Mouse (Mus musculus): ENCODE results near the gene Zfr. TPM values are rescaled to one million over a fixed set of nuclear protein-coding genes. Genes with fewer than 3 reads are reported as not detected.
A peak's percentile ranks its signal among the peaks of the same experiment; 100 is the strongest.
"Not testable (repeated sequence)": the region's sequence is repeated elsewhere in the genome, so short reads cannot be mapped to it uniquely, and the experiment has no call there.

Gene Zfr
- total RNA-seq, 2 experiments from 2014 or later: 68.3 to 69.8 TPM

DNA sequence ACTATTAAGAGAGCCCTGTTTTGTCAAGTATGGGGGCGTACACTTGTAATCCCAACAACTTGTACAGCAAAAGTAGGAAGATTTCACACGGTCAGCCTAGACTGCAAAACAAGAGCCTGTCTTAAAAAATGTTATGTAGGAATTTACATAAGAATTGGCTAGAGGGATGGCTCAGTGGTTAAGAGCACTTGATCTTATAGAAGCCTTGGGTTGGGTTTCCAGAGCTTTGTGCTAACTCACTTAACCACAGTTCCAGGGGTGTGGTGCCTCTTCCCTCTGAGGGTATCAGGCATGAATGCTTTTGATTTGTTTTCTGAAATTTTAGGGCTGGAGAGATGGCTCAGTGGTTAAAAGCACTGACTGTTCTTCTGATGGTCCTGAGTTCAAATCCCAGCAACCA lies 29.8 kb downstream of the Zfr start:
- Histone ChIP-seq H3K27ac (no peak overlapping the region), H3K4me3 (no peak overlapping the region)
- no peak for DNase-seq
- intact Hi-C loops (cut with DNase I): no loop called here
- no peak for TF ChIP-seq CTCF (IDR thresholded peaks at IDR 0.05)

DNA sequence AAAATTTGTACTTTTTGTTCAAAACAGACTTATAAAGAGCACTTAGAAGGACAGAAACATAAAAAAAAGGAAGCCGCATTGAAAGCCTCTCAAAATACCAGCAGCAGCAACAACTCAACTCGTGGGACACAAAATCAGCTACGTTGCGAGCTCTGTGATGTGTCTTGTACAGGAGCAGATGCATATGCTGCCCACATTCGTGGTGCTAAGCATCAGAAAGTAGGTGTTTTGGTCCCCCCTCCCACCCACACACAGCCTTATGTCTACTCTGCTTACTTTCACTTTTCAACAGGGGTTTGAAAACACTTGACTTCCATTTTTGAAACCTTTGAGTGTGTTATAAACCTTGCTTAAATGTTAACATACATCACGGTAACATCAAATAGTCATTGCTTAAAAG lies 31.9 kb downstream of the Zfr start:
- intact Hi-C loops (cut with DNase I): no loop called here
- no peak overlapping the region for H3K27ac ChIP-seq
- H3K4me3 ChIP-seq: no peak overlapping the region
- no peak for TF ChIP-seq CTCF (IDR thresholded peaks at IDR 0.05)
- DNase-seq: no peak

DNA sequence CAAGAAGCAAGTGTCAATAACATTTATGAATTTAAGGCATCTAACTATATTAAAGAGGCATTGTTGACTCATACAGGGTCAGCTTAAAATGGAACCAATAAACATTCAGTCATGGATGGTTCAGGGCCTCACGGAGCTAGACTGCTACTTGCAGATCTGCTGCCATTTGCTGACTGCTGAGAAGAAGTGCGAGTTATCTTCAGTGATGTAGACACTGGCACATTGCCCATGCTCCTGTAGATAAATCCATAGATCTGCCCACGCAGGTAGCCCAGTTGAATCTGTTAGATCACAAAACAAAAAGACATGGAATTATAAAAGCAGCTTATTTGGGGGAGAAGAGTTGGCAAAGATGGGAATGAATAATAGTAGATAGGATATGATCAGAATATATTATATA lies 36.1 kb downstream of the Zfr start:
- no peak for TF ChIP-seq CTCF (IDR thresholded peaks at IDR 0.05)
- Histone ChIP-seq H3K27ac (no peak overlapping the region), H3K4me3 (no peak overlapping the region)
- DNase-seq: no peak
- intact Hi-C loops (cut with DNase I): no loop called here

DNA sequence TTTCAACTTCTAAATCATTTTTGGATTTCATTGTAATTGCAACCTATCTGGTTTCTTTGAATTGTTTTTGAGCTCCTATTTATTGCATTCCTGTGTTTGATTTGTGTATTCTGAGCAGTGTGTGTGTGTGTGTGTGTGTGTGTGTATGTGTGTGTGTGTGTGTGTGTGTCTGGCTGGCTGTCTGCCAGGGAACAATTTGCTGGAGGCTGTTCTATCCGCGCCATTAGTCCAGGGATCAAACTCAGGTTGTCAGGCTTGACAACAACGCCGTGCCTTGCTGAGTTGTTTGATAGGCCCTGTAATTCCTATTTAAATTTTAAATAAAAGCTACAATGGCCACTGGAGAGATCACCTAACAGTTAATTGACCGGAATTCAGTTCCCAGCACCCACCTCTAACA lies 60.5 kb downstream of the Zfr start:
- no peak for TF ChIP-seq CTCF (IDR thresholded peaks at IDR 0.05)
- H3K4me3 ChIP-seq: no peak overlapping the region
- DNase-seq: no peak
- H3K27ac ChIP-seq: no peak overlapping the region
- intact Hi-C loops (cut with DNase I): no loop called here

DNA sequence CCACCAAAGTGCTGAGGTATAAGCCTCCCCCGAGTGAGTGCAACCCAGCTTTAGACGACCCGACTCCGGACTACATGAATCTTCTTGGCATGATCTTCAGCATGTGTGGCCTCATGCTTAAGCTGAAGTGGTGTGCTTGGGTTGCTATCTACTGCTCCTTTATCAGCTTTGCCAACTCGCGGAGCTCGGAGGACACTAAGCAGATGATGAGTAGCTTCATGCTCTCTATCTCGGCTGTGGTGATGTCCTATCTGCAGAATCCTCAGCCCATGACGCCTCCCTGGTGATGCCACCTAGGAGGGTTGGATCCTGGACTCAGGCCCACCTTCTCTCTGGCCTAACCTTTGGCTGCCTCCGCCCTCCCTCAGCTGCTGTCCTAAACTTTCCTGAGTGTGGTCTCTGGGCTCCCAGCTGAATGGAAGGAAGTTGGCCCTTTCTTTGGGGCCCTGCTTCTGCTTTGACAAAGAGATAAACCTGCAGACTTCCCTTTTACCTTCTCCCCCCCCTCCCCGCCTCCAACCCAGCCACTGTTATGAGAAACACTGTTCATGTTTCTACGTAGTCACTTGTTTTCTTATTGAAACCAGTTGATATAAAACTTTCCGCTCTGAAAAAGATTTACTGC lies 63.7 kb downstream of the Zfr start:
- DNase-seq; H3K4me3 ChIP-seq; intact Hi-C loops (cut with DNase I); H3K27ac ChIP-seq: not testable (repeated sequence)

DNA sequence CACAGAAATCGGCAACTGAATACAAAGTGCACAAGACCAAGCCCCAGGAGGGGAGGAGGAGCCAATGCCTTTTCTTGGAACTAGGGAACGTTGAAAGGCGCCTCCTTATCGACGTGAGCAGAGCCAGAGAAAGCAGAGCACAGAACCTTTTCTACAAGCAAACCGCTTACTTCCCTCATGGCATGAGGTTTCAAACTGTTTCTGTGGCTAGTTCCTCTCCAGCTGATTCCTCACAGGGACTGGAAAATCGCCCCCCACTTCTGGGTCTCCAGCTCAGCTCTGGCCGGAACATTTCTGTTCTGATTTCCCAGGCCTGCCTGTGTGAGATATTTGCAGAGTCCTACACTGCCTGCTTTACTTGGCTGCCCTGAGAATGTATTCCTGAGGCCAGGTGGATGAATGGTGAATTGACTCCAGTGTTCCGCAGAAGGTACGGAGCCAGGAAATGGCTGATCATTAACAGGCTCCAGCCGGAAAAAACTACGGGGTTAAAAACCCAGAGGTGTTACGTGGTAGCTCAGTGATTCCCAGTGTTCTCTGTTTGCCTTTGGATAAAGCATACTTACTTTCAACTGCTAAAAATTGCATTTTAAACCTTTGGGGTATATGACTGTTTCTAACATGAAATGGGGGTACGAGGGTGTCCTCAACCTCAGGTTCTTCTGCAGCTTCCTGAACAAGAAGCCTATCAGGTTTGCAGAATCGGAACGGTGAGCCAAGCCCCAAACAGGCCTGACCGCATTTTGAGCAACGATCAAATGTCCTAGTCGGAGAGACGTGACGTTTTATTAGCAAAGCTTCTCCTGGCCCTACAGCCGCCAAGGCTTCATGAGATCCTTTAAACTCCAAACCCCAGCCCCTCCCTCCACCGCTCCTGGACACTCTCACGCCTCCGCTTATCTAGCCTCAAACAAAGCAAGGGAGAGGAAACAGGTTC lies 76.5 kb downstream of the Zfr start:
- Histone ChIP-seq H3K4me3 (peak overlapping the region; percentile 23), H3K27ac (peak overlapping the region; percentile 35; the same call in 1 of the 2 replicates)
- TF ChIP-seq CTCF (IDR thresholded peaks at IDR 0.05): no peak
- DNase-seq: peak; percentile 22
- intact Hi-C loops (cut with DNase I): loop anchor here (10.0 kb wide), 1 partner anchor 381 kb away; no protein-coding TSS in a partner anchor

DNA sequence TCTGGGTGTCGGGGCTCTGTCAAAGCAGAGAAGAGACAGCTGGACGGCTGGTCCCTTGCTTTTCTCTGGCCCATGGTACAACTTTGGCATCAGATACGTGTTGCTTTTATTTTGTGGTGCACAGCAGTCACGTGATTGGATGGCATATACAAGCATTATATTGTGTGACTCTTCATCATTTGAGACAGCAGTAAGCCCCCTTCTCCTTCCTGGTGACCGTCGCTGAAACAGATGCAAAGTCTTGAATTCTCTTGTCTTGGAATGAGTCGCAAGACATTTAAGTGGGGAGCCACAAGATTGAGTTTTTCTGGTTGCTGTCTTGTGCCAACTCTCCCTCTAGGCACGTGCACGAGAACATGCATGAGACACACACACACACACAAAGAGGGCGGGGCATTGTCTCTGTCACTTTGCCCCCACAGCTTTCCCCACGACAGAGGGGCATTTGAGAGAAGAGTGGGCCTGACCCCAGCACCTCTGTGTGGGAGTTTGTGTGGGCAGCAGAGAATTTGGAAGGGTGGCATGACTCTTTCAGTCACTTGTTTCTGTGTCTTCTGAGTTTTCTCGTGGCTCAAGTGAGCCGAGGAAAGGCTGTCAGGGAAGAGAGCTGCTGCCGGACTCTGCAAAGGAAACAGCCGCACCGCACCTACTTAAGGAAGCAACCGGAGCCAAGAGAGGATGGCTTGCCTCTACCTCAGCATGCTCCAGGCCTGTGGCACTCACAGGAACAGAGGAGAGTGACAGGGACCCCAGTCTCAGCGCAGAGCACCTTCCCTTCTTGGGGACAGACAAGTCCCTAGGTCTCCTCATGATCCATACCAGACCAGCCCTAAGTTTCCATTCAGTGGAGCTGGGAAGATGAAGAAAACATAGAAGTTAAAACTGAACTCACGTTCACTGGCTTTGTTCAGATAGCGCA lies 77.4 kb downstream of the Zfr start:
- H3K27ac ChIP-seq: no peak overlapping the region

DNA sequence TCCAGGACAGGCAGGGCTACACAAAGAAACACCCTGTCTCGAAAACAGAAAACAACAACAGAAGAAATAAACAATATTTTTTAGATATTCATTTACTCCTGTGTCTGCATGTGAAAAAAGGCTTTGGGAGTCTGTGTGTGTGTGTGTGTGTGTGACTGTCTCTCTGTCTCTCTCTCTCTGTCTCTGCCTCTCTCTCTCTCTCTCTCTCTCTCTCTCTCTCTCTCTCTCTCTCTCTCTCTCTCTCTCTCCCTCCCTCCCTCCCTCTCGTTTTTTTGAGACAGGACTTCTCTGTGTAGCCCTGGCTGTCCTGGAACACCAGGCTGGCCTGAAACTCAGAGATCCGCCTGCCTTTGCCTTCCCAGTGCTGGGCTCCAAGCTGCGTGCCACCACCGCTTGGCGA lies 78.3 kb downstream of the Zfr start:
- no peak for TF ChIP-seq CTCF (IDR thresholded peaks at IDR 0.05)
- no peak for DNase-seq
- Histone ChIP-seq H3K27ac (no peak overlapping the region), H3K4me3 (no peak overlapping the region)
- intact Hi-C loops (cut with DNase I): loop anchor here (1.0 to 10.0 kb wide), 3 partner anchors 51 to 379 kb away; no protein-coding TSS in a partner anchor

More for the DNA sequence above, 77.4 kb downstream of the Zfr start:
- no peak for DNase-seq
- intact Hi-C loops (cut with DNase I): loop anchor here (10.0 kb wide), 1 partner anchor 380 kb away; no protein-coding TSS in a partner anchor
- peak overlapping the region; percentile 24 for H3K4me3 ChIP-seq
- TF ChIP-seq CTCF (IDR thresholded peaks at IDR 0.05): no peak

DNA sequence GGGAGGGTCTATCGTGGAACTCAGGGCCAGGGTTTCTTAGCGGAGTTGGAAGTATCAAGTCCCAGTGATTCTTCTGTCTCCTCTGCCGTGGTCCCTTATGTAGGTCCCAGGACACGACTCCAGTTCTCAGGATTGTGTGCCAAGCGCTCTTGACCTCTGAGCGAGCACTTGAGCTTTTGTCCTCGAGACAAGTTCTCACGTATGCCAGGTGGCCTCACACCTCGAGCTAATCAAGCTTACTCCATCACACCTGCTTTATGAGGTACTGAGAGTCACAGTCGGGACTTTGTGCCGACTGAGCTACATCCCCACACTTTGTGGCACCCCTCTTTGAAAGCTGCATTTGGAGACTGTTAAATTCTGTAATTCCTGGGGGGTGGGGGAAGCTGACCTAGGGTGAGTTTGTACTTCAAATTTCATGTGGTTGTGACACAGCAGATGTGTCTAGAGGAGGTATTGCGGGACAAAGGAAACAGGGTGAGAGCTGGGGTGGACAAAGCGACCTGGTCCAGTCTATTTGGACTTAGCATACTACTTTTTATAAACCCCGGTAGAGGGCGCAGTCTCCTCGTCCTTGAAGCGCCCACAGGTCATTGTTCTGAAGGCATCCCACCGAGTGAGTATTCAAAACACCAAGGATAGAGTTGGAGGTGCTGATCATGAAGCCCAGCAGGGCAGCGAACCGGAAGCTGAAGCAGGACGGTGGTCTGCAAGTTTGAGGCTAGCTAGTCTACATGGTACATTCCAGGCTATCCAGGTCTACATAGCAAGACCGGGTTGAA lies 79.0 kb downstream of the Zfr start:
- Histone ChIP-seq H3K27ac (no peak overlapping the region), H3K4me3 (no peak overlapping the region)
- intact Hi-C loops (cut with DNase I): loop anchor here (1.0 to 10.0 kb wide), 3 partner anchors 50 to 378 kb away; no protein-coding TSS in a partner anchor
- TF ChIP-seq CTCF (IDR thresholded peaks at IDR 0.05): peak; percentile 82
- peak; percentile 69 for DNase-seq

DNA sequence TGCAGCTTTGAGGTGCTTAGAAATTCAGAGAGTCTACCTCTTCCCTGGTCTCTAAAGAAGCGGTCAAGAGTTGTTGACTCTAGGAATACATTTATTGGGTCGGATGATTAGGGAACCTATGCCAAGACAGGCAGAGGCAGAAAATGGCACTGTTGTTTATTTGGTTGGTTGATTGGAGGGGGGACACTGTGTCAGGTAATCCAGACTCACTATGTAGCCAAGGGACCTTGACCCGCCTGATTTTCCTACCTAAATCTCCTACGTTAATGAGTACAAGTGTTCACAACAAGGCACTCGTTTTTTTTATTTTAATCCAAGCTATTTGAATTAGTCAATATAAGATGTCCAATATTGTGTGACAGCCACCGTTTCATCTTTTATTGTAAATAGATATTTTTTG lies 79.7 kb downstream of the Zfr start:
- Histone ChIP-seq H3K27ac (no peak overlapping the region), H3K4me3 (no peak overlapping the region)
- no peak for TF ChIP-seq CTCF (IDR thresholded peaks at IDR 0.05)
- intact Hi-C loops (cut with DNase I): loop anchor here (2.0 to 10.0 kb wide), 2 partner anchors 49 to 377 kb away; no protein-coding TSS in a partner anchor
- DNase-seq: no peak

DNA sequence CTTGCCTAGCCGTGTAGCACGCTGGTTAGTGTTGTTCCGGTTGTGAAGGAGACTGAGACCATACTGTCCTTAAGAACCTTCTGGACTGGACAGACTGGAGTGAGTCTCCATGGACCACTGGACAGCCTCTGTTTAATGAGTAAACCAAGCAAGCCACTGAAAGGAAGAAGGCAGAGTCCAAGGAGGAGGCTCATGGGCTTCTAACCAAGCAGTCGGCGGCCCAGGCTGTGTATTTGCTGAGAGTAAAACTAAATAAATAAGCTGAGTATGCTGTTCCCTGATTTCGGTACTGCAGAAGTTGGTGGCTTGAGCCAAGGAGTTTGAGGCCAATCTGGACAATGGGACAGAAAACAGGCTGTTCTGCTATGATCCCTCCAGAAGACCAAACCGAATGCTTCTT lies 82.4 kb downstream of the Zfr start:
- no peak overlapping the region for H3K4me3 ChIP-seq
- no peak overlapping the region for H3K27ac ChIP-seq
- intact Hi-C loops (cut with DNase I): no loop called here
- DNase-seq: no peak
- TF ChIP-seq CTCF (IDR thresholded peaks at IDR 0.05): no peak
